Mouse (Mus musculus) testis, adult 2 months (tissue): Measurements from ENCODE around the gene Dph7.

Experiments used
- CTCF ChIP-seq: fragments of 200-500 bp; IDR thresholded peaks from 2 replicates; pipeline ENCODE4 v1.5.1; 2012; ENCODE audit warnings: low read depth, mild to moderate bottlenecking, inconsistent platforms, low read length, moderate library complexity; ENCODE audit not compliant: control insufficient read depth, insufficient read depth, insufficient replicate concordance
- POLR2A ChIP-seq: fragments of 200-500 bp; IDR thresholded peaks from 2 replicates; pipeline ENCODE4 v1.6.1; 2012; ENCODE audit warnings: low read depth, mild to moderate bottlenecking, inconsistent platforms, low read length, moderate library complexity; ENCODE audit not compliant: control insufficient read depth

GRCm38 (mm10) chr2:24976960-24977359 lies 14.8 kb downstream of the Dph7 start:
- no peak for TF ChIP-seq CTCF
- TF ChIP-seq POLR2A = no peak
